Mouse (Mus musculus) liver, embryonic 14.5 days (tissue): Measurements from ENCODE around the gene Accs.

ENCODE experiments used
- CTCF ChIP-seq: IDR thresholded peaks from 2 replicates; pipeline ENCODE4 v1.5.1; 2016; ENCODE audit warnings: antibody characterized with exemption, low read depth, control low read depth
- EP300 ChIP-seq: IDR thresholded peaks from 2 replicates; pipeline ENCODE4 v1.6.1; 2016; ENCODE audit warnings: antibody characterized with exemption, low read depth

DNA sequence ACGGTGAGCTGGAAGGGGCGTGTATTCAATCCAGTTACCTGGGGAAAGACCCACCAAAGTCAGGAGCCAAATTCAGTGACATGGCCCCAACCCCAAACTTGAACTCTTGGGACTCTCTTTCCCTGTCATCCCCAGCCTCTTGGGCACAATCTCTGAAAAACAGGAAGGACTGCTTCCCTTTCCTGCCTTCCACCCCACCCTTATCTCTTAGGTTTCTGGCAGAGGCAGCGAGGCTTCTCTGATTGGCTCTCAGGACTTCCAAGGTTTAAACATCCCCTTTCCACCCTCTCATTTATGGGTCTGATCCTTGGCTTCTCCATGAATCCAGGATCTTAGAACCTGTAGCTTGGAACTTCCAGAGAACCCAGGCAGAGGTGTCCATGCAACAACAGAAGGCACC lies 8.4 kb downstream of the Accs start:
- no peak for TF ChIP-seq CTCF
- no peak for TF ChIP-seq EP300
